Mouse (Mus musculus): Measurements from ENCODE around the gene Ovch2. TPM values are rescaled to one million over a fixed set of nuclear protein-coding genes. Genes with fewer than 3 reads are reported as not detected.

The Ovch2 gene
- polyA plus RNA-seq, 1 experiment from 2014 or later, result not detected

GRCm38 (mm10) chr7:107757308-107758151 lies 43.5 kb downstream of the Ovch2 start, which contains the start of gene Cyb5r2:
Gene Cyb5r2 (minus strand): TSS chr7:107758032.
- Histone ChIP-seq H3K9me3 (replicated peaks; ENCODE audit: low read length) (no peaks in the 10 kb centered on the region), H3K27ac (no peak within 1 kb of the TSS), H3K36me3 (ENCODE audit: insufficient read depth, low read length) (no peaks in the 10 kb centered on the region), H3K4me3 (replicated peaks; ENCODE audit: low read depth, low read length) (no peak within 1 kb of the TSS; the same call in 1 of the 2 replicates), H3K4me2 (ENCODE audit: low read length) (peak within 1 kb of the TSS; percentile 43), H3K4me1 (replicated peaks; ENCODE audit: insufficient read depth, low read length) (no peaks in the 10 kb centered on the region), H3K27me3 (ENCODE audit: insufficient read depth, low read length) (no peaks in the 10 kb centered on the region), H3K9ac (ENCODE audit: low read depth, low read length) (no peak within 1 kb of the TSS)
- 13% methylated on average over 23 of the region's 23 CpGs for WGBS
- DNase-seq (ENCODE audit: low spot score) (peak; percentile 33), ATAC-seq (replicated peaks; ENCODE audit: low FRiP score, low read depth) (peak; percentile 76; the same call in 1 of the 2 replicates)
- peak; percentile 32; the same call in 1 of the 2 replicates for TF ChIP-seq CTCF (IDR thresholded peaks at IDR 0.05; ENCODE audit: low read depth)

DNA sequence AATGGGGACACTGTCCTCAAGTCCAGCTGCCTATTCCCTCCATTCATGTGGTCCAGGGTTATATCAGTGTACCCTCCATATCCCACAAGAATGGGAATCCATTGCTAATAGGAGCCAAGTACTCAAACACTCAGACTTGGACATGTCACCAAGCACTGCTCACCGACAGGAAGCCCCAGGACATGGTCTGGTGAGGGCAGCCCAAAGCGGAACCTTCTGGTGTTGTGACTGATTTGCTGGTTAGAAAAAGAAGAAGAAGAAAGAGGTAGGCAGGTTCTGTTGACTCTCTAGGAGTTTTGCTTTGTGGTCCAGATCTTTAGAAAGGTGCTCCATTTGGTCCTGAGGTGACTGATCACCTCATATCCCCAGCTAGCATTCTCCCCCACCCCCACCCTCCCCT lies 44.3 kb downstream of the Ovch2 start:
- TF ChIP-seq CTCF (IDR thresholded peaks at IDR 0.05; ENCODE audit: low read depth), result no peak
- Histone ChIP-seq H3K27ac (no peak overlapping the region), H3K4me3 (replicated peaks; ENCODE audit: low read depth, low read length) (no peak overlapping the region), H3K9me3 (replicated peaks; ENCODE audit: low read length) (no peaks in the 10 kb centered on the region), H3K4me1 (replicated peaks; ENCODE audit: insufficient read depth, low read length) (no peaks in the 10 kb centered on the region), H3K36me3 (ENCODE audit: insufficient read depth, low read length) (no peaks in the 10 kb centered on the region), H3K4me2 (ENCODE audit: low read length) (no peak overlapping the region), H3K27me3 (ENCODE audit: insufficient read depth, low read length) (no peaks in the 10 kb centered on the region), H3K9ac (ENCODE audit: low read depth, low read length) (no peak overlapping the region)
- ATAC-seq (replicated peaks; ENCODE audit: low FRiP score, low read depth), result no peak
- 100% methylated on average over 2 of the region's 2 CpGs for WGBS
- no peak for DNase-seq (ENCODE audit: low spot score)

- DNase-seq (ENCODE audit: low spot score) (no peak), ATAC-seq (replicated peaks; ENCODE audit: low FRiP score, low read depth) (no peak)
- no peak overlapping the region for H3K9ac ChIP-seq (ENCODE audit: low read depth, low read length)
- H3K27me3 ChIP-seq (ENCODE audit: insufficient read depth, low read length), result no peaks in the 10 kb centered on the region
- H3K4me1 ChIP-seq (replicated peaks; ENCODE audit: insufficient read depth, low read length), result no peaks in the 10 kb centered on the region
- no peaks in the 10 kb centered on the region for H3K9me3 ChIP-seq (replicated peaks; ENCODE audit: low read length)
- H3K27ac ChIP-seq, result no peak overlapping the region
- H3K36me3 ChIP-seq (ENCODE audit: insufficient read depth, low read length), result no peaks in the 10 kb centered on the region
- no peak for TF ChIP-seq CTCF (IDR thresholded peaks at IDR 0.05; ENCODE audit: low read depth)
- H3K4me2 ChIP-seq (ENCODE audit: low read length), result no peak overlapping the region
- H3K4me3 ChIP-seq (replicated peaks; ENCODE audit: low read depth, low read length), result no peak overlapping the region
- 57% methylated on average over 3 of the region's 3 CpGs for WGBS
Measured at GRCm38 (mm10) chr7:107755905-107756304, 45.1 kb downstream of the Ovch2 start.

GRCm38 (mm10) chr7:107752031-107752520 lies 48.9 kb downstream of the Ovch2 start:
- Histone ChIP-seq H3K27ac (no peak overlapping the region), H3K4me2 (ENCODE audit: low read length) (no peak overlapping the region), H3K4me1 (replicated peaks; ENCODE audit: insufficient read depth, low read length) (no peaks in the 10 kb centered on the region), H3K9ac (ENCODE audit: low read depth, low read length) (no peak overlapping the region), H3K36me3 (ENCODE audit: insufficient read depth, low read length) (no peaks in the 10 kb centered on the region), H3K27me3 (ENCODE audit: insufficient read depth, low read length) (no peaks in the 10 kb centered on the region), H3K4me3 (replicated peaks; ENCODE audit: low read depth, low read length) (no peak overlapping the region), H3K9me3 (replicated peaks; ENCODE audit: low read length) (no peaks in the 10 kb centered on the region)
- WGBS, result 66% methylated on average over 10 of the region's 10 CpGs
- no peak for TF ChIP-seq CTCF (IDR thresholded peaks at IDR 0.05; ENCODE audit: low read depth)
- DNase-seq (ENCODE audit: low spot score) (no peak), ATAC-seq (replicated peaks; ENCODE audit: low FRiP score, low read depth) (peak; percentile 22; the same call in 1 of the 2 replicates)

DNA sequence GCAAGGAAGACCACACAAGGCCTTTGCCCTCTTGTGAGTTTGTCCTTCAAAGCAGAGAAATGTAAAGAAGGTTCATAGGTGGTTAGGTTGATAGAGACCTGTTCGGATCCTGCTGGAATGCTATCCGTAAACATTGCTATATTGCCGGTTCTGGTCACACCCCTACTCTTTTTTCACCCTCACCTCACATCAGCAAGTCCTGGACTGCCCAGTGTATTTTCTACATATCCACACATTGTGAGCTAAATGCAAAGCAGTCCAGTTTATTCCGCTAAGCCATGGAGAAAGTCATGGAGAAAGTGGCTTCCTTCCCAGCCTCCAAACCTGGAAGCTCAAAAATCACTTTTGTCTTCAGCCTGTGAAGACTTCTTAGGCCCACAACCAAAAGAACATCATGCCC lies 51.3 kb downstream of the Ovch2 start:
- no peaks in the 10 kb centered on the region for H3K9me3 ChIP-seq (replicated peaks; ENCODE audit: low read length)
- H3K27ac ChIP-seq, result no peak overlapping the region
- DNase-seq (ENCODE audit: low spot score), result no peak
- no peak overlapping the region for H3K4me2 ChIP-seq (ENCODE audit: low read length)
- TF ChIP-seq CTCF (IDR thresholded peaks at IDR 0.05; ENCODE audit: low read depth), result no peak
- 89% methylated on average over 4 of the region's 4 CpGs for WGBS
- H3K27me3 ChIP-seq (ENCODE audit: insufficient read depth, low read length), result no peaks in the 10 kb centered on the region
- no peak overlapping the region for H3K9ac ChIP-seq (ENCODE audit: low read depth, low read length)
- no peaks in the 10 kb centered on the region for H3K36me3 ChIP-seq (ENCODE audit: insufficient read depth, low read length)
- no peak for ATAC-seq (replicated peaks; ENCODE audit: low FRiP score, low read depth)
- H3K4me3 ChIP-seq (replicated peaks; ENCODE audit: low read depth, low read length), result no peak overlapping the region
- no peaks in the 10 kb centered on the region for H3K4me1 ChIP-seq (replicated peaks; ENCODE audit: insufficient read depth, low read length)

GRCm38 (mm10) chr7:107749270-107749669 lies 51.7 kb downstream of the Ovch2 start:
- peak; percentile 78 for TF ChIP-seq CTCF (IDR thresholded peaks at IDR 0.05; ENCODE audit: low read depth)
- DNase-seq (ENCODE audit: low spot score), result peak; percentile 73
- Histone ChIP-seq H3K27me3 (ENCODE audit: insufficient read depth, low read length) (no peaks in the 10 kb centered on the region), H3K27ac (no peak overlapping the region), H3K9ac (ENCODE audit: low read depth, low read length) (no peak overlapping the region), H3K4me1 (replicated peaks; ENCODE audit: insufficient read depth, low read length) (no peaks in the 10 kb centered on the region), H3K4me3 (replicated peaks; ENCODE audit: low read depth, low read length) (no peak overlapping the region), H3K36me3 (ENCODE audit: insufficient read depth, low read length) (no peaks in the 10 kb centered on the region), H3K9me3 (replicated peaks; ENCODE audit: low read length) (no peaks in the 10 kb centered on the region), H3K4me2 (ENCODE audit: low read length) (no peak overlapping the region)
- 9% methylated on average over 3 of the region's 3 CpGs for WGBS
- ATAC-seq (replicated peaks; ENCODE audit: low FRiP score, low read depth), result no peak
